Mouse (Mus musculus) frontal cortex, adult 2 months (tissue): Measurements from ENCODE around the gene Dnah2. TPM values are rescaled to one million over a fixed set of nuclear protein-coding genes. Genes with fewer than 3 reads are reported as not detected.
"Not testable (repeated sequence)": the region's sequence is repeated elsewhere in the genome, so short reads cannot be mapped to it uniquely, and the experiment has no call there.

ENCODE experiments used
- DNase-seq, 2 experiments: peaks; one replicate each; pipeline ENCODE4 v3.0.0; 2022; ENCODE audit warnings: low spot score in 1 of 2; ENCODE audit errors: extremely low spot score in 1 of 2
- polyA plus RNA-seq: library from polyadenylated mRNA; depleted of rRNA; stranded (reverse); fragments of >200 nt; gene quantifications from 2 replicates; pipeline ENCODE4 v1.2.3, GENCODE M21; 2012

Gene Dnah2
- polyA plus RNA-seq, 1 experiment: 4.6 TPM

DNA sequence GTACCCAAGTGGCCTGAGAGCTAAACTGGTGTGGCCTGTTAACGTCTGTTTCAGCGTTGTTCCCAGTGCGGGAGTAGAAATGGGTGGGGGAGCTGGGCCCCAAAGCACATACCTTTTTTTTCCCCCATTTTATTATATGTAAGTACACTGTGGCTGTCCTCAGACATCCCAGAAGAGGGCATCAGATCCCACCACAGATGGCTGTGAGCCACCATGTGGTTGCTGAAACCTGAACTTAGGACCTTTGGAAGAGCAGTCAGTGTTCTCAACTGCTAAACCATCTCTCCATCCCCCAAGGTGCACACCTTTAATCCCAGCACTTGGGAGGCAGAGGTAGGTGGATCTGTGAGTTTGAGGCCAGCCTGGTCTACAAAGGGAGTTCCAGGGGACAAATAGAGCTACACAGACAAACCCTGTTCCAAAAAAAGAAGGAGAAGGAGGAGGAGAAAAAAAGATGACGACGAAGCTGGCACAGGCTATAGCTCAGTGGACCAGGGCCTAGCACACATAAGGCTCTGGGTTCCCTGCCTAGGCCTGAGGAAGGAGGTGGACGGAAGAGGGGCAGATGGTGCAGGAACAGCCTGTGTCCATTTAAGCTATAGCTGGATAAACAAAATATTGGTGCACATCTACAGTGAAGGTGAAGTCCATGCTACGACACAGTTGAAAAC, 16.3 kb downstream of the Dnah2 start:
- DNase-seq: no peak

DNA sequence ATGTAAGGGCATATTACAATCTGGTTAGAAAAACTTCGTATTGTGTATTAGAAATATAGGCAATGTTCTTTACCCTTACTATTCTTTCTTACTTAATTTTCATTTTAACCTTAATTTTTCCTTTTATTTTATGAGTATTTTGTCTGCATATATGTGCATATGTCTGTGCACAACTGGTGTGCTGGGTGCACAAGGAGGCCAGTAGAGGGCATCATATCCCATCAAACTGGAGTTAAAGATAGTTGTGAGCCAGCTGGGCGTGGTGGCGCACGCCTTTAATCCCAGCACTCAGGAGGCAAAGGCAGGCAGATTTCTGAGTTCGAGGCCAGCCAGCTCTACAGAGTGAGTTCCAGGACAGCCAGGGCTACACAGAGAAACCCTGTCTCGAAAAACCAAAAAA, 18.2 kb downstream of the Dnah2 start:
- not testable (repeated sequence) for DNase-seq

DNA sequence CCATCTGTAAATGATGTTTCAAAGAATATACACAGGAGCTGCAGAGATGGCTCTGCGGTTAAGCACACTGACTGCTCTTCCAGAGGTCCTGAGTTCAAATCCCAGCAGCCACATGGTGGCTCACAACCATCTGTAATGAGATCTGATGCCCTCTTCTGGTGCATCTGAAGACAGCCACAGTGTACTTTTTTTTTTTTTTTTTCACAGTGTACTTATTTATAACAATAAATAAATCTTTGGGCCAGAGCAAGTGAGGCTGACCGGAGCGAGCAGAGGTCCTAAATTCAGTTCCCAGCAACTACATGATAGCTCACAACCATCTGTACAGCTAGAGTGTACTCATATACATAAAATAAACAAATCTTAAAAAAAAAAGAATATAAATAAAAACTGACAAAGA, 18.6 kb downstream of the Dnah2 start:
- DNase-seq: not testable (repeated sequence)

DNA sequence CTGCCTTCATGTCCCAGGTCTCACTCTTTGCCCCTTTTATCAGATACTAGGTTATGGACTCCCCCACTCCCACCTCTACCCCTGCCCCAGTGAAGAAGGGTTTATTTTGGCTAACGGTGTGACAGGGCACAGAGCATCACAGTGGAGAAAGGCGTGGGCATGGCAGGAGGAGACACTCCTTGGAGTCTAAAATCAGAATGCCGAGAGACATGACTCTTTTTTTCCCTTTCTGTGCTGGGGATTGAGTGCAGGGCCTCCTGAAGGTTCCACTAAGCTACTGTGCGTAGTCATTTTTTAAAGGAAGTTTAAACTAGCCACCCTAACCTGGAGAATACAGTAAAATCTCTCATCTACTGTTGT, 20.9 kb downstream of the Dnah2 start:
- DNase-seq: no peak

DNA sequence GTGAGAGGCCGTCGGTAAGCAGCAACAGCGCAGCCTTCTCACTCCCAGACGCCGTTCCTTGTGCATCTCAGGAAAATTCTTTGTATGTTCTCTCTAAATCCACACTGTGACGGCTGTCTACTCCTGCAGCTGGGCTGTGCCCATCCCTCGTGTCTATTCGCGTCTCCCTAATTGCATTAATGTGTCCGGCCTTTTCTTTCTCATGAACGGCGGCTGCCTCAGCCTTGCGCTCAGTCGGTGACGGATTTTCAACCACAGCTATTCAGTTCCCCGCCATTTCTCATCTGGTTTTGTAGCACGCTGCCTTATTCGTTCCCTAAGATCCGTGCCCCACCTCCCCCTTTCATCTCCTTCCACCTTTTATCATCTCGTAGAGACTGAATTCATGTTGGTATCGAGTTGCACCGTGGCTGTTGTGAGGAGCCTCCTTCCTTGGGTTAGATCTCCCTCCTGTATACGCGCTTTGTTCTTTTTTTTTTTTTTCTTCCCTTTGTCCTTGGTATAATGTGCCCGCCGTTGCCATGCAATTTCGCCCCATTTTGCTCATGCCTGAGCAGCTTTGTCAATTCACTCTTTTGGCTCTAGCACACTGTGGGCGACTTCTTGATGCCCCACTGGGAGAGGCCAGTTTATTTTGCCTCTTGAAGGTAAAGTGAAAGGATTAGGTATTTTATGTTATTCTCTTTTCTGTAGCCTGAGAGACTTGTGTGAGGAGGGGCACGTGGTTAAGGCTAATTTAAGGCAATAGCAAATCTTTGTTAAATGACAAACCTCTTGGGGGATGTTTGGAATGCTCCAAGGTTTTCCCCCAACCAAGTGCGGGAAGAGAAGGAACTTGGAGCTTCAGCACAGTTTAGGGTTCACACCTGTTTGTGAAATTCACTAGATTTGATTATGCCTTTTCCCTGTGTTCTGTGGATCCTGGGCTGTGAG, 21.5 kb downstream of the Dnah2 start:
- DNase-seq: peak in 1 of 2 experiments; percentile 28

DNA sequence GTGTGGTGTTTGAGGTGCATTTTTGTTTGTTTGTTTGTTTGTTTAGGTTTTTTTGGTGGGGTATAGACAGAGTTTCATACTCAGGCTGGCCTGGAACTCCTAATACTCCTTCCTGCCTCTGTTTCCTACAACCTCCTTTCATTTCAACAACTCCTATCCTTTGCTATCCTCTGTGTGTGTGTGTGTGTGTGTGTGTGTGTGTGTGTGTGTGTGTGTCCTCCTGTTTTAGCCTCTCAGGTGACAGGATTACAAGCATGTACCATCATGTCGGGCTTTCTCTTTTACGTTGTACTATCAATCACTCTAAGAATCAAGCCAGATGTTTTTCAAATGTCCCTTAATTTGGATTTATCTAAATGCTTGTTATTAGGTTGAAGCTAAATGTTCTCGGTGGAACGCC, 22.3 kb downstream of the Dnah2 start:
- DNase-seq: no peak

DNA sequence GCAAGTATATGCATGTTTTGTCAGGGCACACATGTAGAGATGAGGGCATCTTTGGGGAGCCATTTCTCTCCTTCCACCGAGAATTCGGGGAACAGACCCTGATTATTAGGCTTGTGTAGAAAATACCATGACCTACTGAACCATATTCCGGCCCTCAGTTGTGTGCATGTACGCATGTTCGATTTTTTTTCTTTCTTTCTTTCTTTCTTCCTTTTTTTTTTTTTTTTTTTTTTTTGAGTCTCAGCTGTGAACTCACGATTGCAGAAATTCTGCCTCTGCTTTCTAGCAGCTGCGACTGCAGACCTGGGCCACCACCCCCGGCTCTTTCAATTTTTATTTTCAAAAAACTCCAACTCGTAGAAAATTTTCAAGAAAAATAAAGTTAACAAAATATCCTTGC, 23.2 kb downstream of the Dnah2 start:
- DNase-seq: no peak

DNA sequence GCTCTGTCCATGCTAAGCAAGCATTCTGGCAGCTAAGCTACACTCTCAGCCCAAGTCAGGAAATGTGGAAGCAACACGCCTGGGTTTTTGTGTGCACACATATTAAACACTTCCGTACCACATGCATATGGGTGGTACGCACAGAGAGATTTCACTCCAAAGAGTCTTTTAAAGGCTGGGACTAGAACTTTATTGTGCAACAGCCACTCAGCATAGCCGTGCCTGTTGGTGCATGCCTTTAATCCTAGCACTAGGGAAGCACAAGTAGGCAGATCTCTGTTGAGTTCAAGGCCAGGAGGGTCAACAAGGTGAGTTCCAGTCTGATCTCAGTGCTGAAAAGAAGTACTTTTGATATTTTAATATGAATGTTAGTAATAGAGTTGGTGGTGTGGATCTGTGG, 25.3 kb downstream of the Dnah2 start:
- no peak for DNase-seq

DNA sequence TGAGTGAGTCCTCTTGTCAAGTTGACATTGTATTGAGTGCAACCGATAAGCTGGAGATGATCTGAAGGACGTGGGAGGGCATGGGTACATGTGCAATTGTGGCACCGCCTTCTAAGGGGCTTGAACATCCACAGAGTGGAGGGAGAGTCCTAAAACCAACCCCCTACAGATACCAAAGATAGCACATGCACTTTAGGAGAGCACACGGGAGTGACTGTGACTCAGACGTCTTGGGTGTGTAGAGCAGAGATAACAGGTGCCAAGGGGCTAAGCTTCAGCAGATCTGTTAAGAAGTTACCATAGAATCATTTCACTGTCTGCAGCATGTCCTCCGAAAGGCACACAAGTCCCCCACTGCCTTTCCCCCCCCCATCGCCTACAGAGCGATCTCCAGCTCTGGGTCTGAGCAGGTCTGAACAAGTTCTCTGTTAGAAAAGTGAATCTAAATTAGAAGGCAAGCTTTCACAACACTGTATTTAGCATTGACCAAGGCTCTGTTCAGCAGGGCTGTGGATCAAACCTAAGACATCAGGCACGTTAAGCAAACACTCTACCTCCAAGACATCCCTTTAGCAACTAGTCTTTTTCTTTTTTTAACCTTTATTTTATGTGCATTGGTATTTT, 27.3 kb downstream of the Dnah2 start:
- DNase-seq: peak in 1 of 2 experiments; percentile 12

DNA sequence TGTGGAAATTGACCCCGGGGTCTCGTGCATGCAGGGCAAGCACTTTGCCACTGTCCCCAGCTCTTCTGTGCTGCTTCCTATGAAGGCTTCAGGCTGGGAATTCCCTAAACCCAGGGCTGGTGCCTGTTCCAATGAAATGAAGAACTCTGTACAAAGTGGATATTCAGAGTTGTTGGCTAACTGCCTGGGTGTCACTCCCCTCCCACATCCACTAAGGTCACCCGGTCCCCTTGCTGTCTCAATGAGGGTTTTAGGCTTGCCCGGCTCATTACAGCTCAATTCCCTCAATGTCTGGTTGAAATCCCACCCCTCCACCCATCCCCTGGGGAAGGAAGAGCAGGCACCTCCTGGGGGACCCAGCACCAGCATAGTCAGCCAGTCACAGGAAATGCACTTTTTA, 28.9 kb downstream of the Dnah2 start:
- DNase-seq: no peak

DNA sequence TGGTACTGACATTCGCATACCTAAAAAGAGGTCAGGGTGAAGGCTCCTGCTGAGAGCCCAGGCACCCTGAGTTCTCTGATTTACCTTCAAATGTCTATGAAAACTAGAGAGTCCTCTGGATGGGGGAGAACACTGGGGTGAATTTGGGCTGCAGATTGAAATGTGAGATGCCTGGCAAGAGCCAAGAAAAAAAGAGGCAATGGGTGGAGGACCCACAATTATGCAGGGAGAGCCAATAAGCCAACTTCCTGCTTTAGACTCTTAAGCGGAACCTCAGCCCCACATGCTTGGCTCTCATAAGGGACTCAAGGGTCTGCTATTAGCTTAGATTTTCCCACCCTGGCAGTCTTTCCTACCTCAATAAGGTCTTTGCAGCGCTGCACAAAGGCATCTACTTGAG, 32.2 kb downstream of the Dnah2 start:
- no peak for DNase-seq

DNA sequence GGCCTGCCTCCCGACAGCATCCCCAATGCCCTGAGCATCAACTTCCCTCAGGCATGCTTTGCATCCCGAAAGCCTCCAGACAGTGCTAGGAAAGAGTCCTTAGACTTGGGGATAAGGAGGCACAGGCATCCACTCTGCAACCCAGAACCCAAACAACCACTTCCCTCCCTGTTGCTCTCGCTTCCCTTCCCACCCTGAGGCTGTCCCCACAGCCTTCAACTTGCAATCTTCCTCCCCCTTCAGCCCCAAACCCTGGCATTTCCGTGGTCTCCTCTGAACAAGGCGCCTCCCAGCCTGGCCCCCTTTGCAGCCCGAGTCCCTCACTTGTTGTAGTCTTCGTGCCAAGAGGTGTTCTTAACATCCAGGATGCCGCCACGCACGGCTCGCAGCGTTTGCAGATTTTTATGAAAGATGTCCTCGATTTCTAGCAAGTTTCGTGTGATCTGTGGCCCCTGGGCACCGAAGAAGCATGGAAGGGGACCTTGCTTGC, 32.7 kb downstream of the Dnah2 start:
- DNase-seq: no peak

DNA sequence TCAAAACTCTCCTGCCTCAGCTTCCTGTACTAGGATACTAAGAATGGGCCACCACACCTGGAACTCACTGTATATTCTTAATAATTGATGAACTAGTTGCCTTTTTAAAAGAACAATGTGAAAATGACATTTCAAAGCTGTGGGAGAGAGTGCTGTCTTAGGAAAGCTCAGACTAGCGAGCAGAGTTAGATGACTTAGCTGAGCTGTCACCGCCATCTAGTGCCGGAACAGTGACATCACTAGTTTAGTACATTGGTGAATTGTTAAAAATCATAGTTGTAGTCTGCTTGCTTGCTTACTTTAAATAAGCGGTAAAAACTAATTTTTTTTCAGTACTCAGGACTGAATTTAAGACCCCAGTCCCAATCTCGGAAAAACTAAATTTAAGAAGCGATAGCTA, 35.1 kb downstream of the Dnah2 start:
- peak in 1 of 2 experiments; percentile 74 for DNase-seq

DNA sequence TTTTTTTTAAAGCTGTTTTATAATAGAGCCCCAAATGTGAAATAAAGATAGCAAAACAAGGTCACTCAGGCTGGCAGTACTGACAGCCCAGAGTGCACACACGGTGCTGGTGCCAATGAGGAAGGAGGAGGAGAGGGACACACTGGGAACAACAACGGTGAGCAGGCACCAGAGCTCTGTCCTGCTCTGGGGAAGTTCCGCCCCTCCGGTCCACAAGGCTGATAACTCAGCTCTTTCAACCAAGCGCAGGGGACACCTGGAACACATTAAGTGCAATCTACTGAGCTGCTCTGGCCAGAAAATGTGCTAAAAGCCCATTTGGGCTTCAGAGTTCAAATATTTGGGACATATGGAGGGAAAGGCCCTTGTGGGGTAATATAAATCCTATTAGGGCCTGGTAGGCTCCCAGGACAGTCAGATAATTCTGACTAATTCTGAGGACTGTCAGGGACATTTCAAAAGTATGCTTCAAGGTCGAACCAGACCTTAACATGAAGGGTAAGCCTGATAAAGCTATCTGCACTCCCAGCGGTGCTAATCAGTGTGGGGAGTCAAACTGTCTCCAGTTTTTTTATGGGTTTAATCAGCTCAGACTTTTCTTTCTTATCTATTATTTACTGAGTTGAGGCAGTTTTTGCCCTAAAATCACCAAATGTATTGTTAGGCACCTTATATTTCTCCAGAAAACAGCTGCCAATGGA, 38.0 kb downstream of the Dnah2 start:
- DNase-seq: no peak

DNA sequence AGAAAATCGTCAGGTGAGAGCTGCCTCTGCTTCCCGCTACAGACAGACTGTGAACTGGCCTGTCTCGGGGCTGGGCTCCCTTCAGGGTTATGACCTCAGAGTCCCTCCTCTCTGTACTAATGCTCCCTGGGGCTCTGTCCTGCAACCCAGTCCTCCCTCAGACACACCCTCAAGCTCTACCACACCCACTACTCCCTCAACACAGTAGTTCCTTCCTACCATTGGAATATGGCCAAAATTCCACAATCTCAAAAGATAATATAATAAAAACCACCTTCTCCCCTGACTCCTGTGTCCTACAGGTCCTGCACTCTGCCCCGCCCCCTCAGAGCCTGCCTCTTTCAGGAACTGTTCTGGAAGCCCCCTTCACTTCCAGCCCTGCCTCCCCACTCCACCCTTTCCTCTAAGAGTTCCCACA, 45.0 kb downstream of the Dnah2 start:
- no peak for DNase-seq

DNA sequence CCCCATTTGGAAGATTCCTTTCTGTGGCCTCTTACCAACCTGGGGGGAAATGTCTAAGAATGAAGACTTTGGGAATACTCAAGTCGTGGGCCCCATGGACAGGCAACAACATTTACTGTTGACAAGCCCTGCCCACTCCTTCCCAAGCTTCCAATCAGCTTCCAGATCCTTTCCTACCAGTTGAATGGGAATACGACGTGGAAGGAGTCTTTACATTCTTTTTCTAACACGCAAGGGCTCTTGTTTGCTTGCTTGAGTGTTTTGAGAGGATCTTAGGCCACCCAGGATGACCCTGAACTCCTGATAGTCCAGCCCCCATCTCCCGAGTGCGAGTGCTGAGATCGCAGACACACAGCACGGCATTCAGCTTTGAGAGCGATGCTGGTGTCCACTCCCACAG, 47.4 kb downstream of the Dnah2 start:
- no peak for DNase-seq

DNA sequence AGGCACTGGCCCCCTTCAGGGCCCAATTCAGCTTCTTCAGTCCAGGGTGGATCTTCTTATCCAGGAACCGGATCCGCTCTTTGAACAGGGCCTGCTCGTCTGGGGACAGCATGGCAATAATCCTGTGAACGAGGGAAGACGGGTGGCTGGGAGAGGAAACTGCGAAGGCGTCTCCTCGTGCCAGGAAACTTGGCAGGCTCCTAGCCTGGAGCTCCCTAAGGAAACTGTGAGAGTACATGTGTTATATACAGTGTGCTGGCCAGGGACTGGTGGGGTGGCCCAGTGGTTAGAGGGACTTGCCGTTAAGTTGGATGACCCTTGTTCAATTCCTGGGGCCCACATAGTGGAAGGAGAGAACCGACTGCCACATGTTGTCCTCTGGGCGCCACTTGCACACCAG, 49.8 kb downstream of the Dnah2 start:
- DNase-seq: peak in 1 of 2 experiments; percentile 50

DNA sequence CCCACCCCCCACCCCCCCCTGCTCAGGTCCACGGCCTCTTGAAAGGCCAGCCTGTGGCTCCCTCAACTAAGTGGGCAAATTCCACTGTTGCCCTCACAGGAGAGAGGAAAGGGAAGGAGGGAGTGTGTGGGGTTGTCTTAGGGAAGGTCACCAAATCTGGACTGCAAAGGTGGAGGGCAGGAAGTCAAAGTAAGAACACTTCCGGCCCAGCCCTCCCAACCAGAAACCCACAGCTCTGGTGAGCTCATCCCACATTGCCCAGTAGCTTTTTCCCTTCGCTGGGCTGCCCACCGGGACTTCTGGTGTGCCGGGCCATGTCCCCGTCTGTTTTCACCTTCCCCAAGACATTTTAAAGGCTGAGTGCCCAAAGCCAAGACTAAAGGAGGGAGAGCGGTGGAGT, 57.2 kb downstream of the Dnah2 start:
- no peak for DNase-seq

DNA sequence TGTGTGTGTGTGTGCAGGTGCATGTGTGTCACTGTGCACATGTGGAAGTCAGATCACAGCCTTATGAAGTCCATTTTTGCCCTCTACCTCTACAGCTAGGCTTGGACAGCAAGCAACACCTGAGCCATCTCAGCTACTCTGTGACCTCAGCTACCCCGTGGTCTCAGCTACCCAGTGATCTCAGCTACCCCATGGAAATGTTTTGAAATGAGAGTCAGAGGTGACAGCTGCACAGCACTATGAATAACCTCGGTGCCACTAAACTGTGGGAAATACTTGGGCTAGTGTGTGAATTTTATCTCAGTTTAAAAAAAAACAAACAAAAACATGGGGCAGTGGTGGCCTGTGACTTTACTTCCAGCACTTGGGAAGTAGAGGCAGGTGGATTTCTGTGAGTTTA, 58.0 kb downstream of the Dnah2 start:
- DNase-seq: no peak

DNA sequence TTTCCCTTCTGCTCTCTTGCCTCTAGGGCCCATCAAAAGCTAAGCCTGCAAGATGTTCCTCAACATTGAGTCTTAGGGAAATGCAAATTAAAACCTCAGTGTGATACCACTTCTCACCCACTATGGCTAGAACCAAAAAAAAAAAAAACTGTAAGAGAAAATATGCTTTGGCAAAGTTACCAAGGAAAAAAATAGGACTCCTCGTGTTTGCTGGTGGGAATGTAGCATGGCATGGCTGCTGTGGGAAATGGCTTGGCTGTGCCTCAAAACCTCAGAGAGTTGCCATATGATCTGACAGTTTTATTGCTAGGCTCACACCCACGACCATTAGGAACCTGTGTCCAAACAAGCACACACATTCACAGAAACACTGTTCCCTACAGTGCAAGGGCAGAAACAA, 61.4 kb downstream of the Dnah2 start:
- DNase-seq: peak; percentile 11 to 40

DNA sequence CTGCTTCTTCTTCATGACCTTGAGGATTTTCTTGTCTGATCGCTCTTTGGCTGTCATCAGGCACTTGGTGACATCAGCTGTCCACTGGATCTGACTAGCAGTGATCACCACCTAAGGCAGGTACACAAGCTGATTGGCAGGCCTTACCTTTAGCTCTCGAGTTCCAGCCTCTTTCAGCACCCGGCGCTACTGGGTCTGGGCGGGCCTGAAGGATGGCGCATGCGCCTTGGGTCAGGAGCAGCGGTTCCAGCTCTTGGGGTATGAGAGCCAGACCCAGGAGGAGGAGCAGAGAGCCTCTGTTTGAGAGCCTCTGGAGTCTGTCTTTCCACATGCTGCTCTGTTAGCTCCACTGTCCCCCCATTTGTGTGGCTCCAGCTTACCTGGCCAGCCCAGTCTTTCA, 71.3 kb downstream of the Dnah2 start:
- no peak for DNase-seq
